Mouse (Mus musculus) CD4-positive naive resting alpha-beta T cell, adult 57 days (primary cell): ENCODE data around the gene Rpl5. TPM values are rescaled to one million over a fixed set of nuclear protein-coding genes. Genes with fewer than 3 reads are reported as not detected.

ENCODE experiments used
- total RNA-seq: library from RNA; stranded (reverse); gene quantifications from one replicate; pipeline ENCODE4 v1.2.4, GENCODE M21; 2023

Rpl5 gene
- 206 TPM for total RNA-seq

GRCm38 (mm10) chr5:107900206-107901013 is at the start of gene Rpl5:
Gene Rpl5 (plus strand): TSS chr5:107900502.

GRCm38 (mm10) chr5:107874561-107875260 is 25.6 kb upstream of the Rpl5 start, which contains the start of gene Evi5:
Gene Evi5 (minus strand): TSS chr5:107875107.

Other genes with a start within 250 kb of the Rpl5 start
- gene Gfi1, start 174.5 kb upstream of the Rpl5 start, total RNA-seq, result 17.2 TPM
- not detected for gene Ube2d2b, start 70.4 kb upstream of the Rpl5 start, total RNA-seq
- 4.2 TPM for gene Evi5, start 25.4 kb upstream of the Rpl5 start, total RNA-seq
- gene Fam69a, start 86.6 kb downstream of the Rpl5 start, total RNA-seq, result 64.3 TPM
- gene Mtf2, start 165.2 kb downstream of the Rpl5 start, total RNA-seq, result 84.7 TPM
- gene Tmed5, start 232.1 kb downstream of the Rpl5 start, total RNA-seq, result 45.7 TPM
- gene Ccdc18, start 232.4 kb downstream of the Rpl5 start, total RNA-seq, result 0.53 TPM